Mouse (Mus musculus) stomach, postnatal 0 days (tissue): ENCODE data around the gene Uba1. TPM values are rescaled to one million over a fixed set of nuclear protein-coding genes. Genes with fewer than 3 reads are reported as not detected.

Experiments
- ATAC-seq: fragments of 200-750 bp; cut with Nextera tagmentation; 2 replicates; pipeline ENCODE4 v1.8.0; 2017; ENCODE audit not compliant: low FRiP score, low TSS enrichment
- DNase-seq: peaks from one replicate; pipeline ENCODE4 v3.0.0-alpha.2; 2016; ENCODE audit warnings: low spot score
- H3K27ac ChIP-seq: fragments of 300-500 bp; sonication (generic); replicated peaks from 2 replicates; pipeline ENCODE4 v1.5.1; 2014; ENCODE audit warnings: mild to moderate bottlenecking, control low read depth
- H3K27me3 ChIP-seq: fragments of 300-500 bp; sonication (generic); 2 replicates; pipeline ENCODE4 v1.6.1; 2014; ENCODE audit warnings: low read length; ENCODE audit not compliant: control insufficient read depth, insufficient read depth
- H3K36me3 ChIP-seq: fragments of 300-500 bp; sonication (generic); 2 replicates; pipeline ENCODE4 v1.6.1; 2014; ENCODE audit warnings: low read length, mixed read lengths; ENCODE audit not compliant: control insufficient read depth, insufficient read depth
- H3K4me1 ChIP-seq: fragments of 300-500 bp; sonication (generic); replicated peaks from 2 replicates; pipeline ENCODE4 v1.6.1; 2014; ENCODE audit warnings: antibody characterized with exemption; ENCODE audit not compliant: control insufficient read depth, insufficient read depth
- H3K4me2 ChIP-seq: fragments of 300-500 bp; sonication (generic); replicated peaks from 2 replicates; pipeline ENCODE4 v1.6.1; 2014; ENCODE audit warnings: low read depth, mild to moderate bottlenecking, control low read depth, moderate library complexity
- H3K4me3 ChIP-seq: fragments of 300-500 bp; sonication (generic); 2 replicates; pipeline ENCODE4 v1.5.1; 2014; ENCODE audit warnings: low read depth, low read length, control low read depth
- H3K9ac ChIP-seq: fragments of 300-500 bp; sonication (generic); 2 replicates; pipeline ENCODE4 v1.6.1; 2014; ENCODE audit warnings: mild to moderate bottlenecking, low read length, control low read depth, mixed read lengths
- H3K9me3 ChIP-seq: fragments of 300-500 bp; sonication (generic); 2 replicates; pipeline ENCODE4 v1.6.1; 2016; ENCODE audit warnings: low read length; ENCODE audit not compliant: control insufficient read depth
- CTCF ChIP-seq: IDR thresholded peaks from 2 replicates; pipeline ENCODE4 v1.5.1; 2016; ENCODE audit warnings: antibody characterized with exemption, low read depth, mild to moderate bottlenecking, moderate library complexity
- EP300 ChIP-seq: optimal IDR thresholded peaks from 2 replicates; pipeline ENCODE3; 2016; ENCODE audit warnings: antibody characterized with exemption
- WGBS: fragments of 180-500 bp; shearing (Covaris S2); extraction: QIAGEN DNeasy Blood & Tissue Kit; methylation state at CpG from one replicate; pipeline ENCODE4 v1.1.7; 2014; 5-methylcytosine and 5-hydroxymethylcytosine counted together
- polyA plus RNA-seq: library from polyadenylated mRNA; unstranded; fragments of >200 nt; fragmentation: Nextera tagmentation; extraction: Ambion mirVana; gene quantifications from 2 replicates; pipeline ENCODE4 v1.2.1, GENCODE M21; 2015

Uba1 gene
- 89.4 and 93.1 TPM in 2 replicates for polyA plus RNA-seq

GRCm38 (mm10) chrX:20658026-20658652, at the start of gene Uba1:
Uba1 (plus strand) TSS chrX:20658326.
- Histone ChIP-seq H3K4me2 (peak within 1 kb of the TSS; percentile 70), H3K27me3 (no peaks in the 10 kb centered on the region), H3K27ac (peak within 1 kb of the TSS; percentile 40; the same call in 1 of the 2 replicates), H3K36me3 (no peaks in the 10 kb centered on the region), H3K4me3 (peak within 1 kb of the TSS; percentile 46), H3K4me1 (no peaks in the 10 kb centered on the region), H3K9me3 (no peaks in the 10 kb centered on the region), H3K9ac (peak within 1 kb of the TSS; percentile 50)
- 11% methylated on average over 27 of the region's 27 CpGs for WGBS
- ATAC-seq, result peak; percentile 79
- DNase-seq, result peak; percentile 74
- TF ChIP-seq EP300, result no peak
- TF ChIP-seq CTCF, result no peak

GRCm38 (mm10) chrX:20608500-20608899, 49.6 kb upstream of the Uba1 start:
- 85% methylated on average over 4 of the region's 4 CpGs for WGBS
- H3K4me3 ChIP-seq, result no peak overlapping the region
- H3K9me3 ChIP-seq, result no peaks in the 10 kb centered on the region
- H3K27ac ChIP-seq, result no peak overlapping the region
- H3K36me3 ChIP-seq, result no peaks in the 10 kb centered on the region
- no peak overlapping the region for H3K4me2 ChIP-seq
- H3K4me1 ChIP-seq, result no peaks in the 10 kb centered on the region
- no peak for DNase-seq
- no peak for ATAC-seq
- TF ChIP-seq EP300 (no peak), CTCF (no peak)
- no peak overlapping the region for H3K9ac ChIP-seq
- H3K27me3 ChIP-seq, result no peaks in the 10 kb centered on the region

- DNase-seq (no peak), ATAC-seq (peak; percentile 16)
- Histone ChIP-seq H3K36me3 (no peaks in the 10 kb centered on the region), H3K9me3 (no peaks in the 10 kb centered on the region), H3K9ac (peak overlapping the region; percentile 53), H3K4me1 (no peaks in the 10 kb centered on the region), H3K4me2 (peak overlapping the region; percentile 50), H3K27ac (peak overlapping the region; percentile 82), H3K27me3 (no peaks in the 10 kb centered on the region), H3K4me3 (peak overlapping the region; percentile 60)
- TF ChIP-seq EP300 (no peak), CTCF (no peak)
- WGBS, result 10% methylated on average over 16 of the region's 17 CpGs
Measured at GRCm38 (mm10) chrX:20616861-20617175, 41.3 kb upstream of the Uba1 start.

GRCm38 (mm10) chrX:20617176-20617902, 40.8 kb upstream of the Uba1 start, which contains the start of the genes Rbm10 and Ndufb11:
Rbm10 (plus strand) TSS chrX:20617503.
Ndufb11 (minus strand) TSS chrX:20617619.
- H3K27me3 ChIP-seq, result no peaks in the 10 kb centered on the region
- WGBS, result 16% methylated on average over 39 of the region's 49 CpGs
- H3K4me2 ChIP-seq, result peak within 1 kb of the TSS; percentile 50
- peak within 1 kb of the TSS; percentile 64 for H3K9ac ChIP-seq
- H3K4me1 ChIP-seq, result no peaks in the 10 kb centered on the region
- peak within 1 kb of the TSS; percentile 60 for H3K4me3 ChIP-seq
- ATAC-seq (peak; percentile 98), DNase-seq (peak; percentile 82)
- H3K9me3 ChIP-seq, result no peaks in the 10 kb centered on the region
- peak within 1 kb of the TSS; percentile 82 for H3K27ac ChIP-seq
- no peak for TF ChIP-seq EP300
- TF ChIP-seq CTCF, result no peak
- no peaks in the 10 kb centered on the region for H3K36me3 ChIP-seq

GRCm38 (mm10) chrX:20617903-20618399, 40.2 kb upstream of the Uba1 start:
- Histone ChIP-seq H3K9ac (peak overlapping the region; percentile 64), H3K27ac (peak overlapping the region; percentile 77), H3K4me1 (no peaks in the 10 kb centered on the region), H3K4me3 (peak overlapping the region; percentile 60), H3K9me3 (no peaks in the 10 kb centered on the region), H3K36me3 (no peaks in the 10 kb centered on the region), H3K27me3 (no peaks in the 10 kb centered on the region), H3K4me2 (peak overlapping the region; percentile 40)
- no peak; the same call in none of the 2 replicates for ATAC-seq
- TF ChIP-seq EP300, result no peak
- TF ChIP-seq CTCF, result no peak
- DNase-seq, result no peak
- 18% methylated on average over 31 of the region's 31 CpGs for WGBS
